In the genomic region with DNA sequence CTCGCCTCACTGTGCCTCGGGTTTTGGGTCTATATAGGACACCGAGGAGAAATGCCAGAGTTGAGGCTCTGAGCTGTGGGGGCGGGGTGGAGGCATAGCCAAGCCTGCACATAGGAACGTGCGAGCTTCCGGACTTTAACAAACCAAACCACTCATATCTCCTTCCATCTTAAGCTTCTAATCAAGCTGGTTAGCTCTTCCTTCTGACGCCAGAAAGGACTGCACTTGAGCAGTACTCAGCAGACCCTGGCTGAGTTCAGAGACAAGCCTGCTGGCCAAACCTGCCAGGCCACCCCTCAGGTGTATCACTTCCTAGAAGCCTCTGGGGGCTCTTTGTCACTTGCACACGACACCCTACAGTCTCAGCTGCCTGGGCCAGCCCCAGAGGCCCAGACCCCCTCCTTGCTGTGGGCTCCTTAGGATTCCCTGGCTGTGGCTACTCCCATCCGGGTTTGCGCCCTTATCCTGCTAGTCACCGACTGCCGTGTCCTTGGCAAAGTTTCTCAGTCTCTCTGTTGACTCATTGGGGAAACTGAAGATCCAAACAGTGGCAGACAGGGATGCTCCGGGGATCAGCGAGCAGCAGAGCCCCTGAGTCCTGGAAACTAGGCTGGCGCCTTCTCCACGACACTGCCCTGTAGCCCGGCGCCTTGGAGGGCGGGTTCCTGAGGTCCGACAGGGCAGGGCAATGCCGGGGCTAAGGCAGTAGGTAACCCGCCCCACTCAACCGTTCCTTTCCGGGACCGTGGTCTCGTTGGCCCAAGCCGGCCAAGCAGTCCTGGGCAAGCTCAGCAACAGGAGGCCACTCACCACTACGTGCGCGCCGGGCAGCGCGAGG, we compare ENCODE assay signal across 8 mouse cellular contexts. TPM values are rescaled to one million over a fixed set of nuclear protein-coding genes. Genes with fewer than 3 reads are reported as not detected.
DNase-seq lines count a peak whose midpoint lies in the region; ATAC-seq lines count a peak whose summit lies in the region.

No protein-coding gene starts in this region.

- peaks cover 22% of the 10 kb centered on the region for H3K4me1 ChIP-seq in kidney, embryonic 15.5 days
- H3K4me1 ChIP-seq in liver, embryonic 13.5 days (replicated peaks) = peaks cover 31% of the 10 kb centered on the region

- peak overlapping the region; percentile 81 for H3K4me3 ChIP-seq in kidney, embryonic 15.5 days (replicated peaks)
- peak overlapping the region; percentile 74 for H3K4me3 ChIP-seq in liver, embryonic 13.5 days (replicated peaks)

- H3K4me2 ChIP-seq in kidney, embryonic 15.5 days = peak overlapping the region; percentile 97
- H3K4me2 ChIP-seq in liver, embryonic 13.5 days = peak overlapping the region; percentile 97

- WGBS in kidney, embryonic 15.5 days = 1% methylated on average over 34 of the region's 34 CpGs
- under 1% methylated on average over 34 of the region's 34 CpGs for WGBS in liver, embryonic 13.5 days (ENCODE audit: insufficient replicate concordance)

- H3K9ac ChIP-seq in kidney, embryonic 15.5 days = peak overlapping the region; percentile 72
- H3K9ac ChIP-seq in liver, embryonic 13.5 days = peak overlapping the region; percentile 80

- no peaks in the 10 kb centered on the region for H3K9me3 ChIP-seq in kidney, embryonic 15.5 days (replicated peaks)
- H3K9me3 ChIP-seq in liver, embryonic 13.5 days (replicated peaks) = no peaks in the 10 kb centered on the region

- H3K36me3 ChIP-seq in kidney, embryonic 15.5 days = peaks cover 11% of the 10 kb centered on the region
- H3K36me3 ChIP-seq in liver, embryonic 13.5 days = no peaks in the 10 kb centered on the region

- peak overlapping the region; percentile 91 for H3K27ac ChIP-seq in kidney, embryonic 15.5 days
- peak overlapping the region; percentile 89 for H3K27ac ChIP-seq in liver, embryonic 13.5 days

- peak; percentile 43 for ATAC-seq in common myeloid progenitor, adult 5-6 weeks (replicated peaks; ENCODE audit: low read depth, poor library complexity, severe bottlenecking)
- ATAC-seq in kidney, embryonic 15.5 days (replicated peaks; ENCODE audit: low FRiP score) = peak; percentile 77
- peak; percentile 73 for ATAC-seq in liver, embryonic 13.5 days (ENCODE audit: low read depth)

- peak; percentile 39 for DNase-seq in urinary bladder, adult 2 months (ENCODE audit: low spot score)
- DNase-seq in urinary bladder, postnatal 10 days (ENCODE audit: low spot score) = no peak
- peak; percentile 8 to 16 for DNase-seq in gastrocnemius, adult 8-10 months (ENCODE audit: low spot score in 2 of 2)
- DNase-seq in liver, embryonic 13.5 days = peak; percentile 20
- DNase-seq in naive thymus-derived CD4-positive, alpha-beta T cell, adult 2 months (ENCODE audit: low read depth) = peak; percentile 75
- DNase-seq in testis, postnatal 10 days (ENCODE audit: low spot score) = peak; percentile 62

- H3K27me3 ChIP-seq in kidney, embryonic 15.5 days = no peaks in the 10 kb centered on the region
- H3K27me3 ChIP-seq in liver, embryonic 13.5 days = no peaks in the 10 kb centered on the region

RNA-seq across cellular contexts. Expression of gene Kdsr, which starts 0.6 kb away (rescaled TPM):
- 16.7 and 16.8 TPM in 2 replicates for polyA plus RNA-seq in urinary bladder, adult 2 months (2012; rRNA removed)
- total RNA-seq in common myeloid progenitor, adult 5-6 weeks (2017) = 42.7 and 47.9 TPM in 2 replicates
- total RNA-seq in gastrocnemius, adult 8-10 months (2022) = 1 to 10 TPM; 2.6 to 4.6 (median 4.0) TPM
- 11.3 and 13.4 TPM in 2 replicates for polyA plus RNA-seq in kidney, embryonic 15.5 days (2015; fragmentation: Nextera tagmentation; extraction: Ambion mirVana)
- 4.5 and 4.9 TPM in 2 replicates for polyA plus RNA-seq in liver, embryonic 13.5 days (2015; fragmentation: Nextera tagmentation; extraction: Ambion mirVana)

RNA-seq across cellular contexts. Expression of gene Vps4b, which starts 37.6 kb away (rescaled TPM):
- 48.1 and 50.0 TPM in 2 replicates for polyA plus RNA-seq in urinary bladder, adult 2 months (2012; rRNA removed)
- 104 and 109 TPM in 2 replicates for total RNA-seq in common myeloid progenitor, adult 5-6 weeks (2017)
- 10 to 100 TPM; 14.3 to 22.0 (median 17.3) TPM for total RNA-seq in gastrocnemius, adult 8-10 months (2022)
- polyA plus RNA-seq in kidney, embryonic 15.5 days (2015; fragmentation: Nextera tagmentation; extraction: Ambion mirVana) = 73.9 and 78.6 TPM in 2 replicates
- polyA plus RNA-seq in liver, embryonic 13.5 days (2015; fragmentation: Nextera tagmentation; extraction: Ambion mirVana) = 23.6 and 29.6 TPM in 2 replicates

RNA-seq across cellular contexts. Expression of gene Bcl2, which starts 44.9 kb away (rescaled TPM):
- 3.4 and 5.7 TPM in 2 replicates for polyA plus RNA-seq in urinary bladder, adult 2 months (2012; rRNA removed)
- total RNA-seq in common myeloid progenitor, adult 5-6 weeks (2017) = 59.3 and 66.0 TPM in 2 replicates
- 1 to 10 TPM; 1.6 to 2.1 (median 1.7) TPM for total RNA-seq in gastrocnemius, adult 8-10 months (2022)
- 26.4 and 26.7 TPM in 2 replicates for polyA plus RNA-seq in kidney, embryonic 15.5 days (2015; fragmentation: Nextera tagmentation; extraction: Ambion mirVana)
- 1.0 and 1.3 TPM in 2 replicates for polyA plus RNA-seq in liver, embryonic 13.5 days (2015; fragmentation: Nextera tagmentation; extraction: Ambion mirVana)
